Mouse (Mus musculus): ENCODE measurements at regions not wholly inside any gene's neighbourhood (a gene's known extent, or its start where the extent isn't known, plus 50 kb on each side); places are given as distances from the start of the nearest gene placed in this dataset.
A peak's percentile ranks its signal among the peaks of the same experiment; 100 is the strongest.
"Not testable (repeated sequence)": the region's sequence is repeated elsewhere in the genome, so short reads cannot be mapped to it uniquely, and the experiment has no call there.

DNA sequence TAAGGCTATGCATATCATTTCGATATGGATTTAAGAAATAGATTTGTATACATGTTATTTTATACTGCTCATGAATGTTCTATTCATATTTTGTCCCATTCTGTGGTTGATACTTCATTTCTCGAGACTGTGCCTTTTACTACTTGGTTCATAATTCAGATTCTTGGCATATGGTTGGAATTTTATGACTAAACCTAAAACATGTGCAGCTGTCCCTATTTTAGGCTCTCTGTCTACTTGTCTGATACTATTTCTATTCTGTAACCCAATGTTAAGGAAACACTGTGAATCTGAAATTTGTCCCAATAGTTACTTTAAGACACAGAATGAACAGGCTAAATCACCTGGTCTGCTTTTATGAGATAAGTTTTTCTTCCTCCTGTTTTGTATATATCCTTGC is 315.3 kb upstream of the Sema3a start:
- Histone ChIP-seq H3K4me3 (ENCODE audit: insufficient read depth, low read length) (no peak overlapping the region), H3K4me1 (ENCODE audit: control insufficient read depth, insufficient read depth, low read length) (no peaks in the 10 kb centered on the region), H3K27ac (ENCODE audit: insufficient read depth, low read depth, low read length) (no peak overlapping the region)
- TF ChIP-seq POLR2A (IDR thresholded peaks at IDR 0.05; ENCODE audit: borderline replicate concordance, low read depth, low read length) (no peak), CTCF (IDR thresholded peaks at IDR 0.05; ENCODE audit: low read depth, low read length) (no peak)

GRCm38 (mm10) chr5:12847207-12847606 is 278.0 kb upstream of the Sema3a start:
- not testable (repeated sequence) for H3K27ac ChIP-seq (ENCODE audit: insufficient read depth, low read depth, low read length); H3K4me3 ChIP-seq (ENCODE audit: insufficient read depth, low read length); H3K4me1 ChIP-seq (ENCODE audit: control insufficient read depth, insufficient read depth, low read length)

DNA sequence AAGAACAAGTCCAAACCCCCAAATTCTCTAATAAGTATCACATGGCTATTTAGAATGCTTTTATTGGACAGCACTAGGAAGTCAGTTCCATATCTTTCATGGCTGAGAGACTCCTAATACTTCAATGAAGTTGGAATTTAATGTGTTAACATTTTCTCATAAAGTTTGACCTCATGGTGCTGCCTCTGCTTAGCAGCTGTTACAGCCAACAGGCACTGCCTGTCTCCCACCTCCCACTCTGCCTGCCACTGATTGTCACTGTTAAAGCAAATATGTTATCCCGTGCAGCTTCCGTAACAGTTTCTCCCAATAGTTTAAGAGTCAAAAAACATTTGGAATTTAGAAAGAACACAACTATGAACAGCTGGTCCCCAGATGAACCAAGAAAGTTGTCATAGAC is 268.3 kb upstream of the Sema3a start:
- Histone ChIP-seq H3K27ac (ENCODE audit: insufficient read depth, low read depth, low read length) (no peak overlapping the region), H3K4me1 (ENCODE audit: control insufficient read depth, insufficient read depth, low read length) (no peaks in the 10 kb centered on the region), H3K4me3 (ENCODE audit: insufficient read depth, low read length) (no peak overlapping the region)
- TF ChIP-seq POLR2A (IDR thresholded peaks at IDR 0.05; ENCODE audit: borderline replicate concordance, low read depth, low read length) (no peak), CTCF (IDR thresholded peaks at IDR 0.05; ENCODE audit: low read depth, low read length) (no peak)

GRCm38 (mm10) chr5:12868355-12869217 is 256.6 kb upstream of the Sema3a start:
- no peak overlapping the region for H3K27ac ChIP-seq (ENCODE audit: insufficient read depth, low read depth, low read length)

DNA sequence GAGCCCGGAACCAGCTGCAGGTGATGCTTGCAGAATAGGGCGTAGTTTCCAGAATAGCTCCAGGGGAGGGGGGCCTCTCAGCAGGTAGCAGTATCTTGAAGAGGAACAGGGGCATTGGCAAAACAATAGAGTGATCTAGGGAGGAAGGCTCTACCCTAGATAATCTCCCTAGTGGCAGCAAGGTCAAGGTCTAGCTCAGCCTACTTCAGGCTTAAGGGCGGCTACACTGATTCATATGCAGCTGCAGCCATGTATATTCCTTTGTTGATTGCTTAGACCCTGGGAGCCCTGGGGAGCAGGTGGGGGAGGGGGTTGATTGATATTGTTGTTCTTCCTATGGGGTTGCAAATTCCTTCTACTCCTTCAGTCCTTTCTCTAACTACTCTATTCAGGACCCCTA is 252.3 kb upstream of the Sema3a start:
- Histone ChIP-seq H3K27ac (ENCODE audit: insufficient read depth, low read depth, low read length) (no peak overlapping the region), H3K4me1 (ENCODE audit: control insufficient read depth, insufficient read depth, low read length) (peaks cover 10% of the 10 kb centered on the region), H3K4me3 (ENCODE audit: insufficient read depth, low read length) (no peak overlapping the region)
- no peak for TF ChIP-seq POLR2A (IDR thresholded peaks at IDR 0.05; ENCODE audit: borderline replicate concordance, low read depth, low read length)

More at GRCm38 (mm10) chr5:12868355-12869217, 256.6 kb upstream of the Sema3a start:
- no peak overlapping the region for H3K4me3 ChIP-seq (ENCODE audit: insufficient read depth, low read length)
- peaks cover 10% of the 10 kb centered on the region for H3K4me1 ChIP-seq (ENCODE audit: control insufficient read depth, insufficient read depth, low read length)
- no peak for TF ChIP-seq POLR2A (IDR thresholded peaks at IDR 0.05; ENCODE audit: borderline replicate concordance, low read depth, low read length)
- no peak for TF ChIP-seq CTCF (IDR thresholded peaks at IDR 0.05; ENCODE audit: low read depth, low read length)

DNA sequence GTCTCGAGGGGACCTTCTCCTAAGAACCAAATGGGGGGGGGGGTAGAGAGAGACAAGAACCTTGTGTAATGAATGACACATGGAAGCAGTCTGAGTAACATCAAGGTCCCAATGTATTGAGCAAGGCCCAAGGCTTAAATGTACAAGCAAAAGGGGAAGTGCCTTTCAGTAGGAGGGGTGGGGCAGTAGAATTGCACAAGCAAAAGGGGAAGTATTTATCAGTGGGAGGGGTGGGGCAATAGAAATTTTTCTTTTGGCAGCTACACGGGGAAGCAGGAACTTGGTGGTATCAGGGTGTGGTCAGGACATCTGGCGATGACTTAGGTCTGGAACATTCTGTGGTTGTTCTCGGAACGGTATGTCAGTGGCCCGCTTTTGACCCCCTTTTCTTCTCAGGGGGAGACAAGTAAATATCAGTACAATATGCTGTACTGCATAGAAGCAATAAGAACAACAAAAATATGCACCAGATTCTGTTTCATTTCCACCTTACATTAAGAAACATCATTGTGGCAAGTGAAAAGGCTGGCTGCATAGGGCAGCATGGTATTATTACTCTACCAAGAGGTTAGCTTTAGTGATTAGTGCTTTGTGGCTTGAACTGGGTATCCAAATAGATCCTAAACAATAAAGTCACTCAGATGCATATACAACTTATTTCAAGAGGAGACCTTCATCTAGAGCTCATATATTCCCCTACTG is 247.5 kb upstream of the Sema3a start:
- TF ChIP-seq CTCF (IDR thresholded peaks at IDR 0.05; ENCODE audit: low read depth, low read length) = no peak
- no peak for TF ChIP-seq POLR2A (IDR thresholded peaks at IDR 0.05; ENCODE audit: borderline replicate concordance, low read depth, low read length)
- Histone ChIP-seq H3K27ac (ENCODE audit: insufficient read depth, low read depth, low read length) (peak overlapping the region; percentile 21; the same call in 1 of the 2 replicates), H3K4me3 (ENCODE audit: insufficient read depth, low read length) (no peak overlapping the region)

DNA sequence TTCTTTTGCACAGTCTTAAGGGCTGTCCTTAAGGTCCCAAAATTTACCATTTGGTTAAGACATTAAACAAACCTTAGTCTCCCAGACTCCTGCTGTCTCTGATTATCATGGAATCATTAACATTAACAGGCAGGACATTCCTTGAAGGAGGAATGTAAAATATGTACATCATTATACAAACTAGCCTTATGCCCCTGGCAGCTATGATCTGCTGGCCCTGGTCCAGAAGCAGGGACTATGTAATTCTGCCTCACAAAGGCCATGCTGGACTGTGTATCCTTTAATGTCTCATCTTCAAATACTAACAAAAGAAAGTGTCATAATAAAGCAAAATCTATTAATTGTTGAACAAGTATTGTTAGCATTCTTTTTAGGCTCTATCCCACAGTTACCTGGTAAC is 232.9 kb upstream of the Sema3a start:
- Histone ChIP-seq H3K4me3 (ENCODE audit: insufficient read depth, low read length) (no peak overlapping the region), H3K27ac (ENCODE audit: insufficient read depth, low read depth, low read length) (no peak overlapping the region), H3K4me1 (ENCODE audit: control insufficient read depth, insufficient read depth, low read length) (no peaks in the 10 kb centered on the region)
- no peak for TF ChIP-seq POLR2A (IDR thresholded peaks at IDR 0.05; ENCODE audit: borderline replicate concordance, low read depth, low read length)
- TF ChIP-seq CTCF (IDR thresholded peaks at IDR 0.05; ENCODE audit: low read depth, low read length) = no peak

More for the DNA sequence above, 247.5 kb upstream of the Sema3a start:
- H3K4me1 ChIP-seq (ENCODE audit: control insufficient read depth, insufficient read depth, low read length) = no peaks in the 10 kb centered on the region

DNA sequence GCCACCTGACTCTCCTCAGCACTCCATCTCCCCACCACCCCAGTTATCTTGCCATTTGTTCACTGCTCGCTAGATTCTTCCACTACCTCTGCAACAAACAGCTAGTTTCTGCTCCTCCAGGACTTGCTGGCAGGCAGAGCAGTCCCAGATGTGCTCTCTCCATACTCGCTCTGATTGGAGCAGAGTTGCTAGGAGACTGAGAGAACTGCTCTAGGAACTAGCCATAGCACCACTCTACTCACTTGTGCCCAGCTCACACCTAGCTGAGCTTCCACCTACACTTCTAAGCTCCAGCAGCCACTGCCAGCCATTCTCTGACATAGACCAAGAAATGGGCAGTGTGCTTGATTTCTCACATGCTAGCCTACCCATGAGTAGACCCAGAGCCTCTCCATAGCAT is 230.6 kb upstream of the Sema3a start:
- TF ChIP-seq POLR2A (IDR thresholded peaks at IDR 0.05; ENCODE audit: borderline replicate concordance, low read depth, low read length) (no peak), CTCF (IDR thresholded peaks at IDR 0.05; ENCODE audit: low read depth, low read length) (no peak)
- Histone ChIP-seq H3K4me3 (ENCODE audit: insufficient read depth, low read length) (no peak overlapping the region), H3K27ac (ENCODE audit: insufficient read depth, low read depth, low read length) (no peak overlapping the region), H3K4me1 (ENCODE audit: control insufficient read depth, insufficient read depth, low read length) (no peaks in the 10 kb centered on the region)

DNA sequence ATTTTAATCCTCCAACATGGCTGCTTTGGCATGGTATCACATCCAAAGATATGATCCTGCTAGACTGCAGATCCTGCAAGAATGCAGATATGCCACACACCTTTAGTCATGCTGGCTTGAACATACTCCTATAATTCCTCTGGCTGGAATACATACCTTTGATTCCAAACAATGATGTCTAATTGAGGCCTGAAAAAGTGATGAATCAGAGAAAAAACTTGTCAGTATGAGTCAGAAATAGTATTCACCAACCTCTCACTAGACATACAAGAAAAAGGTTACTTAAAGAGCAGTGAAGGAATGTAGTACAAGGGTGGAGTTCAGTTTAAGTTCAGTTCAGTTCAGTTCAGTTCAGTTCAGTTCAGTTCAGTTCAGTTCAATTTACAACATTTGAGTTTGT is 214.5 kb upstream of the Sema3a start:
- H3K4me1 ChIP-seq (ENCODE audit: control insufficient read depth, insufficient read depth, low read length) = no peaks in the 10 kb centered on the region
- H3K27ac ChIP-seq (ENCODE audit: insufficient read depth, low read depth, low read length) = no peak overlapping the region
- no peak for TF ChIP-seq POLR2A (IDR thresholded peaks at IDR 0.05; ENCODE audit: borderline replicate concordance, low read depth, low read length)
- no peak for TF ChIP-seq CTCF (IDR thresholded peaks at IDR 0.05; ENCODE audit: low read depth, low read length)
- no peak overlapping the region for H3K4me3 ChIP-seq (ENCODE audit: insufficient read depth, low read length)

GRCm38 (mm10) chr5:12914395-12914794 is 210.8 kb upstream of the Sema3a start:
- Histone ChIP-seq H3K4me3 (ENCODE audit: insufficient read depth, low read length) (no peak overlapping the region), H3K27ac (ENCODE audit: insufficient read depth, low read depth, low read length) (no peak overlapping the region), H3K4me1 (ENCODE audit: control insufficient read depth, insufficient read depth, low read length) (no peaks in the 10 kb centered on the region)
- TF ChIP-seq POLR2A (IDR thresholded peaks at IDR 0.05; ENCODE audit: borderline replicate concordance, low read depth, low read length) (no peak), CTCF (IDR thresholded peaks at IDR 0.05; ENCODE audit: low read depth, low read length) (no peak)

Data from bone marrow macrophage, adult 2 months (primary cell).